ENCODE assay signal across 12 mouse cellular contexts in the genomic region with DNA sequence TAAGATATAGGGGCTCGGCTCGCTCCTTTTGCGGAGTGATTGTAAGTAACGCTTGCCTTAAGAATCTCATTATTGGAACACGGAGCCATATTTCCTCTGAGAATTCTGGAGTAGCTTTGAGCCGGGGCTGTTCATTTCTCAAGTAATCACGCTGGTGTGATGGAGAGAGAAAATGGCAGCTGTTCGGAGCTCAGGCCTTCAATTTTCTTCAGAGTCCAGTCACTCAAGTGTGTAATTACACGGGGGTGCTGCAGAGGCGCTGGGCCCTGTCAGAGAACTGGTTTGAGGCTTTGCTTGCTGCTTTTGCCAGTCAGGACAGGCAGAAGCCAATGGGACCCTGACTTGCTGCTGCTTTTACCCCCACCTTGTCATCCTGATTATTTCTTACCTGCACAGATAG.
DNase-seq lines count a peak whose midpoint lies in the region; ATAC-seq lines count a peak whose summit lies in the region.
"Had no signal": no experiment of that assay in that cellular context is flagged by ENCODE, and none has a peak within 500 bp of the region (broad histone marks: within the 10 kb centered on the region; RNA-seq: fewer than 3 reads in every experiment).

No protein-coding gene starts in this region.

- no peaks in the 10 kb centered on the region for H3K27me3 ChIP-seq in embryonic facial prominence, embryonic 11.5 days (ENCODE audit: control insufficient read depth, insufficient read depth, low read length)
- H3K27me3 ChIP-seq in hindbrain, embryonic 12.5 days, result no peaks in the 10 kb centered on the region
- no peaks in the 10 kb centered on the region for H3K27me3 ChIP-seq in midbrain, embryonic 14.5 days (ENCODE audit: control insufficient read depth, insufficient read depth, low read length)

- DNase-seq in R1 (ENCODE audit: low read depth, low spot score), result peak; percentile 18
- DNase-seq in embryonic facial prominence, embryonic 11.5 days (ENCODE audit: low spot score), result peak; percentile 49
- peak; percentile 74 for DNase-seq in midbrain, embryonic 14.5 days
- no peak for DNase-seq in lung, postnatal 10 days
- DNase-seq in layer of hippocampus, adult 9-10 months (ENCODE audit: low spot score), result no peak
- no peak for DNase-seq in frontal cortex, adult 2 months (ENCODE audit: extremely low spot score in 1 of 2, low spot score in 1 of 2)
- no peak for DNase-seq in left cerebral cortex, postnatal 4 days
- DNase-seq: cerebellum, adult 9-11 months; spleen, adult 18-20 months had no signal

- H3K9me3 ChIP-seq in embryonic facial prominence, embryonic 11.5 days (replicated peaks; ENCODE audit: control insufficient read depth, low read length), result no peaks in the 10 kb centered on the region
- no peaks in the 10 kb centered on the region for H3K9me3 ChIP-seq in hindbrain, embryonic 12.5 days (replicated peaks)
- no peaks in the 10 kb centered on the region for H3K9me3 ChIP-seq in midbrain, embryonic 14.5 days (ENCODE audit: control insufficient read depth, low read length)

- no peak overlapping the region for H3K4me3 ChIP-seq in embryonic facial prominence, embryonic 11.5 days (ENCODE audit: low read depth, low read length)
- no peak overlapping the region for H3K4me3 ChIP-seq in hindbrain, embryonic 12.5 days
- H3K4me3 ChIP-seq in midbrain, embryonic 14.5 days (replicated peaks; ENCODE audit: low read depth, low read length), result no peak overlapping the region
- H3K4me3 ChIP-seq: left cerebral cortex, adult 2 months had no signal

- H3K4me1 ChIP-seq in embryonic facial prominence, embryonic 11.5 days (ENCODE audit: control insufficient read depth, insufficient read depth, low read length), result peaks cover 3% of the 10 kb centered on the region; the same call in 1 of the 2 replicates
- H3K4me1 ChIP-seq in hindbrain, embryonic 12.5 days, result peaks cover 29% of the 10 kb centered on the region
- H3K4me1 ChIP-seq in midbrain, embryonic 14.5 days (ENCODE audit: control insufficient read depth, insufficient read depth, low read length), result peaks cover 14% of the 10 kb centered on the region

- intact Hi-C loops in left cerebral cortex, postnatal 4 days (cut with DNase I), result no loop called here

- H3K9ac ChIP-seq in embryonic facial prominence, embryonic 11.5 days (replicated peaks; ENCODE audit: low read length), result no peak overlapping the region
- H3K9ac ChIP-seq in hindbrain, embryonic 12.5 days, result no peak overlapping the region
- peak overlapping the region; percentile 14; the same call in 1 of the 2 replicates for H3K9ac ChIP-seq in midbrain, embryonic 14.5 days (replicated peaks; ENCODE audit: low read length)
- H3K9ac ChIP-seq: liver, embryonic 14.5 days had no signal

- ATAC-seq in embryonic facial prominence, embryonic 11.5 days (replicated peaks; ENCODE audit: insufficient number of reproducible peaks, low FRiP score, low TSS enrichment, low read depth), result no peak
- peak; percentile 71 for ATAC-seq in hindbrain, embryonic 12.5 days (ENCODE audit: low FRiP score)
- peak; percentile 17; the same call in 1 of the 2 replicates for ATAC-seq in midbrain, embryonic 14.5 days (ENCODE audit: low FRiP score, low TSS enrichment)

- WGBS in embryonic facial prominence, embryonic 11.5 days, result 49% methylated on average over 10 of the region's 10 CpGs
- 29% methylated on average over 10 of the region's 10 CpGs for WGBS in hindbrain, embryonic 12.5 days
- 27% methylated on average over 10 of the region's 10 CpGs for WGBS in midbrain, embryonic 14.5 days

- H3K4me2 ChIP-seq in embryonic facial prominence, embryonic 11.5 days (ENCODE audit: low read depth, low read length), result no peak overlapping the region
- H3K4me2 ChIP-seq in hindbrain, embryonic 12.5 days (replicated peaks), result no peak overlapping the region
- H3K4me2 ChIP-seq in midbrain, embryonic 14.5 days (ENCODE audit: low read length), result peak overlapping the region; percentile 12; the same call in 1 of the 2 replicates

- peaks cover 3% of the 10 kb centered on the region; the same call in 1 of the 2 replicates for H3K36me3 ChIP-seq in embryonic facial prominence, embryonic 11.5 days (replicated peaks; ENCODE audit: control insufficient read depth, insufficient read depth, low read depth, low read length)
- 0 out of 2 replicates have a peak, but pooled peaks cover 22% of the 10 kb centered on the region for H3K36me3 ChIP-seq in hindbrain, embryonic 12.5 days
- H3K36me3 ChIP-seq in midbrain, embryonic 14.5 days (ENCODE audit: control insufficient read depth, insufficient read depth, low read length), result peaks cover 21% of the 10 kb centered on the region; the same call in 1 of the 2 replicates

- H3K27ac ChIP-seq in embryonic facial prominence, embryonic 11.5 days (replicated peaks; ENCODE audit: low read depth, low read length), result no peak overlapping the region; the same call in 1 of the 2 replicates
- H3K27ac ChIP-seq in hindbrain, embryonic 12.5 days, result peak overlapping the region; percentile 88
- H3K27ac ChIP-seq in midbrain, embryonic 14.5 days (replicated peaks; ENCODE audit: low read depth, low read length), result peak overlapping the region; percentile 78
- H3K27ac ChIP-seq: left cerebral cortex, adult 2 months; liver, embryonic 14.5 days had no signal

Comparison
In these comparisons a context has a peak if more than half of its experiments do, and no peak if none do; other contexts are left out.
1. DNase-seq: peak in R1 (single experiment), embryonic facial prominence, embryonic 11.5 days (single experiment) and midbrain, embryonic 14.5 days (single experiment); none in lung, postnatal 10 days (single experiment), layer of hippocampus, adult 9-10 months (single experiment), frontal cortex, adult 2 months (0 of 2) and left cerebral cortex, postnatal 4 days (single experiment).